Mouse (Mus musculus) lung, adult 18-20 months (tissue): ENCODE results near the gene Fgf2.

ENCODE experiments used
- DNase-seq, 2 experiments: peaks; one replicate each; pipeline ENCODE4 v3.0.0; 2022; ENCODE audit warnings: mixed read lengths in 2 of 2

The Fgf2 gene

DNA sequence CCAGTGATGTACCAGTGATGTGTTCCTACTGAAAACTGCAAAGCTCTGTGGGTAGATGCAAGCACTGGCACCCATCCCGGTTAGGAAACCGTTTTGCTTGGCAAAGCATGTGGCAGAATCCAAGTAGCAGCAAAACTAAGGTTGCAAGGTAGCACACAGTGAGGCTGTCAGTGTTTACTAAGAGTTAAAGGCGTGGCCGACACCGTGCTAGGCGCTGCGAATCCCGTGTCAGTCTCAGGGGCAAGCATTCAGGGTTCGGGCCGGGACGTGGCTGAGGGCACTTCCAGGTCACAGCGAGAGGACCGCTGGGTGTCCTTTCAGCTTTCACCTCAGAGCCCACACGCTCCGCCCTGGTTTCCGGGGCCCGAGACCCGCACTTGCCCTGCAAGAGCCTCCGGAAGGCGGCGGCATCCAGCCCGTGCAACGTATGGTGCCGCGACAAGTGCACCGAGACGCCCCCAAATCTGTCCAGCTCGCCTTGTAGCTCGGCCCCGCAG, 70.9 kb downstream of the Fgf2 start:
- DNase-seq = peak in 1 of 2 experiments; percentile 77

DNA sequence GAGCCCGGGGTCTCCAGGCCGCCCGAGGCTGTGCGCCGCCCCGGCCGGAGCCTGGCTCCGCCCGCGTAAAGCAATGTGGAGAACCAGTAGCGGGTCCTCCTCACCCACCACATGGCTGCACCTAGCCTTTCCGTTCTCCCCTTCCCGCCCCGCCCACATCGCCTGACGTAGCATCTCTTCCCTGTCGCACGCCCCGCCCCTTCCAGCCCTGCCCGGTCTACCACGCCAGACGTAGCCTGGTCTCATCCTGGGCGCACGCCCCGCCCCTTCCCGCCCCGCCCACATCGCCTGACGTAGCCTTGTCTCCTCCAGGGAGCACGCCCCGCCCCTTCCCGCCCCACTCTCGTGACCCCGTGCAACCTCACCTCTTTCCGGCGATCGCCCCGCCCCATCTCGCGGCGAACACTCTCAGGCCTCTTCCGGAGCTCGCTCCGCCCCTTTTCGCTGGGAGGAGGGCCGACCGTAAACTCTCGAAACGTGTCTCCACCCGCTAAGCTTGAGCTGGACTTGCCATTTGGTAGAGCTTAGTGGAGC, 71.4 kb downstream of the Fgf2 start, which contains the start of gene Spata5:
Spata5 (plus strand) TSS at position 439 of the 534 bp plus-strand sequence.
- DNase-seq = peak; percentile 98

DNA sequence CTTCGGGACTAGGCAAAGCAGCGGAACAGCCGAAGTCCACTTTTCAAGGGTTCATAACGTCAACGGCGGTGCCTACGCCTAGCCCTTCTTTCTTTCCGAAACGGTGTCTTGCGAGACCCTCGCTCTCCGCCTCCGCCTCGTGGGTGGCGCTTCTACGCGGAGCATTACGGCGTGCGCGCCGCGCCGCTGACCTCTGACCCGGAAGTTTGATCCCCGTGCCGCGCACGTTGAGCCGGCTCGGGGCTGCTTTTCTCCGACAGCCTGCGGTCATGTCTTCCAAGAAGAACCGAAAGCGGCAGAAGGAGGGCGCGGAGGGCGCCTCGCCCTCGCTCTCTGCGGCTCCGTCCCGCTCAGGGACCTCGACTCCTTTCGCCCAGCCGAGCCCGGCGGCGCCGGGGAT, 71.9 kb downstream of the Fgf2 start, which contains the start of gene Nudt6:
Nudt6 (minus strand) TSS at position 140 of the 400 bp plus-strand sequence.
- DNase-seq = peak; percentile 89 to 90

DNA sequence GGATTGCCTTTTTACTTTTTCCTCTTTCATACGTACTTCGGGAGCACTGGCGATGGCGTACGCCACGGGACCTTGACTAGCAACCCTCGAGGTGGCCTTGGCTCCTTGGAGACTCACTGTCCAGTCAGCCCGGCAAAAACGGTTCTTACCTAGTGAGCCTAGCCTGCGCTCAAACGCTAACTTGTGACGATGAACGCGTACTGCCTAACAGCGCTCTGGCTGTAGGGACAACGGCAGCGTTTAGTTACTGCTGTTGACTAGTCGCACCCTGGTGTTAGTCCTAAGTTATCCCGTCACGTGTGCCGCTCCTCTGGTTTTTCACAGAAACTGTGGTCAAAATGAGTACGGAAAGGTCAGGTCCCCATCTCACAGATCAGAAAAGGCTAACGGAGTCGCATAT, 72.5 kb downstream of the Fgf2 start:
- peak in 1 of 2 experiments; percentile 11 for DNase-seq

DNA sequence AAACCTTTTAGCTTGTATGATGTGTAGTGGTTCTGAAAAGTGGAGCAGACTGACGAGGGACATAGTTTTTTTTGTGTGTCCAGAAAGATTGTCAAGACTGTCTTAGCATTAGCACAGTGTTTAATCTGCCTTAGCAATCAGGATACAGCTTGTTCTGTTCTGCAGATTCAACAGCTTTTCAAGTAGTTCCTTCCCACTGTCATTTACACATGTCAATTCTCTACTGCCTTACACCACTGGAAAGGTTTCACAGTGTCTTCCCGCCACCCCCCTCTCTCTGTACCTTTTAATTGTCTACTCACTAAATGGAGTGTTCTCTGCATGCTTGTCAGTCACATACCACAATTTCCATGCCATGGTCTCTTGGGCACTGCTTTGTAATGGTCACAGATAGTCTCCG, 73.0 kb downstream of the Fgf2 start:
- no peak for DNase-seq

DNA sequence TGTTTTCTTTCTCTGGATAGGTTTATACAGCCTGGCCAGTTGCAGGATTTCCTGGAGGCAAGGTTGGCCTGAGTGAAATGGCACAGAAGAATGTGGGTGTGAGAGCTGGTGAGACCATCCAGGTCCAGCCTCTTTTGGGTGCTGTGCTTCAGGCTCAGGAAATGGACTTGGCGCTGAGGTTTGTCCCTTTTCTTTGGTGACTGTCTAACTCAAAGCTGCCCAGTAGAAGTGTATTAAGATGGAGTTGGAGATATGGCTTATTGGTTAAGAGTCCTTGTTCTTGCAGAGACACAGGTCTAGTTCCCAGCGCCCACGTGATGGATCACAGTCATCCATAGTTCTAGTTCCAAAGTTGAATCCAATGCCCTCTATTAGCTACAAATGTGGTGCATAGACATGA, 77.9 kb downstream of the Fgf2 start:
- DNase-seq = no peak

DNA sequence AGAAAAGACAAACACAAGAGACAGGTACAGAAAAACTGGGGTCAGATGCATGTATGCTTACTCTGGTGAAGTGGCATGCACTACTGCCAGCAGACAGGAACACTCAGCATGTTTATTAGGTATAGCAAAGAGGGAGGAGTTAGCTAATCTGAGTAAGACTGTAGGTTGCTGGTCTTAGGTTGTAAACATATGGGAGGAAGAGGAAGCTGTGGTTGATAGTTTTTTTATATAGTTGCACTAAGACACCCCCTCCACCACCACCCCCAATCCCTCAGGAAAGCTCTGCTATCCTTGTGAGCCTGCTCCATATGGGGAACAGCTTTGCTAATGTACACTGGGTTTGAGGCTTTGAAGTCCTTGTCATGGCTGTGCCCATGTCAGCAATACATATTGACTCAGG, 82.2 kb downstream of the Fgf2 start:
- DNase-seq = no peak

DNA sequence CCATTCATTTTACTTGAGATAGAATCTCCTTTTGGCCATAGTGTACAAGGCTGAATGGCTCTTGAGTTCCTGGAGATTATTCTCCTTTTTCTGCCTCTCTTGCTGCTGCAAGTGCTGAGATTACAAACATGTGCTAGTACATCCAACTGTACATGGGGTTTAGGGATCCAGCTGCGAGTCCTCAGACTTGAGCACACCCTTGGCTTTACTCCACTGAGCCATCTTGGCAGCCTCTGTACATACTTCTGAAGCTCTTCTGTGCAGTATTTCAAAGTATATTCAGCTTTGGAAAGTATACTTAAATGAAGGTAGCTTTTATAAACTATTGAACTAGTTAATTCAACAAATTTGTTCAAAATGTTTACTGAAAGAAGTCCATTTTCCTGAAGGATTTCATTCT, 91.6 kb downstream of the Fgf2 start:
- no peak for DNase-seq

DNA sequence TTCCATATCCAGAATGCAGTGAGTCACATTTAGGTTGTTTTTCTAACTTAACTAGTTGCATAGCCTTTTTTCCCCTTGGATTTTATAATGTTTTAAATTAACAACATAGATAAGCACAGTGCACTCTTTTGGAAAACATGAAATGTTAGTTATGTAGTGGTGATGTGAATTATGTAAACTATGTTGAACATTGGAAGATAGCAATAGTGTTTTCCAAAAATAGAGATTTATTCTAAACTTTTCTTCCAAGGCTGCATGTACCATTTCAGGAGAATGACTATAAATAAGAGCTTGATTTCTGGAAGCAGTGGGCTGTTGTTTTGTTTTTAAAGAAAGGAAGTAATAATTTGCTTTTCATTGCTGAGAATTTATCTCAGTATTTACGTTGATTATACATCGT, 95.3 kb downstream of the Fgf2 start:
- no peak for DNase-seq

DNA sequence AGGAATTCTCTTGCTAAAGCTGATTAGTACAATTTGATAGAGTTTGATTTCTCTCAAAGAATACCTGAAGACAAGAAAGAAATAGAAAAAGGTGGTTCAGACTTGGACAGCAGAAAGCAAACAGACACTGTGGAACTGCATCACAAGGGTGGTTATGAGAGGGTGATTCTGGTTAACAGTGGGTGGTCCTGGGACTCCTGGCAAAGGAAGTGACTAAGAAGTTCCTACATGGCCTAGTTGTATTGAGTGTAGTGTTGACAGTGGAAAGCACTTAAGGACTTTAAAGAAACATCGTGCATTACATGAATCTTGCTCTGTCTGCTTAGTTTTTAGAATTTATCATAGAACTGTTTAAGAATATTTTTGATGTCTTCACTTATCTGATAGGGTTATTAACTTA, 107.8 kb downstream of the Fgf2 start:
- no peak for DNase-seq
